Mouse (Mus musculus) CD4-positive helper T cell, adult 2 months (primary cell): ENCODE measurements around the gene Faf1.

Experiments
- DNase-seq: peaks from one replicate; pipeline ENCODE4 v3.0.0-alpha.2; 2012; ENCODE audit warnings: low read depth, missing footprints, low spot score

Faf1 gene

GRCm38 (mm10) chr4:109978858-109979340 lies 302.5 kb downstream of the Faf1 start:
- DNase-seq, result no peak

GRCm38 (mm10) chr4:109979461-109980320 lies 303.3 kb downstream of the Faf1 start:
- DNase-seq, result no peak

GRCm38 (mm10) chr4:109980321-109981082 lies 304.1 kb downstream of the Faf1 start:
- no peak for DNase-seq

GRCm38 (mm10) chr4:109981083-109981870 lies 304.9 kb downstream of the Faf1 start:
- DNase-seq, result no peak

- no peak for DNase-seq
These were observed 305.7 kb downstream of the Faf1 start for GRCm38 (mm10) chr4:109981871-109982680.

- no peak for DNase-seq
These were observed 306.4 kb downstream of the Faf1 start for GRCm38 (mm10) chr4:109982681-109983265.

- no peak for DNase-seq
These were observed 307.1 kb downstream of the Faf1 start for GRCm38 (mm10) chr4:109983281-109984001.

- no peak for DNase-seq
These were observed 307.6 kb downstream of the Faf1 start for GRCm38 (mm10) chr4:109984011-109984411.

- DNase-seq, result no peak
These were observed 308.4 kb downstream of the Faf1 start for GRCm38 (mm10) chr4:109984496-109985423.

GRCm38 (mm10) chr4:109985424-109986172 lies 309.2 kb downstream of the Faf1 start:
- no peak for DNase-seq

GRCm38 (mm10) chr4:109986301-109986700 lies 309.9 kb downstream of the Faf1 start:
- DNase-seq, result no peak

- no peak for DNase-seq
These were observed 310.5 kb downstream of the Faf1 start for GRCm38 (mm10) chr4:109986748-109987355.

GRCm38 (mm10) chr4:109987560-109988362 lies 311.4 kb downstream of the Faf1 start:
- DNase-seq, result no peak

GRCm38 (mm10) chr4:109988411-109988810 lies 312.0 kb downstream of the Faf1 start:
- no peak for DNase-seq

GRCm38 (mm10) chr4:109989213-109989612 lies 312.8 kb downstream of the Faf1 start:
- DNase-seq, result no peak

GRCm38 (mm10) chr4:110006044-110006443 lies 329.7 kb downstream of the Faf1 start:
- no peak for DNase-seq
